Mouse (Mus musculus) ovary, postnatal 10 days (tissue): ENCODE measurements around the gene Olfr172.

ENCODE experiments used
- DNase-seq: peaks from one replicate; pipeline ENCODE4 v3.0.0; 2022; ENCODE audit warnings: low spot score

Gene Olfr172

DNA sequence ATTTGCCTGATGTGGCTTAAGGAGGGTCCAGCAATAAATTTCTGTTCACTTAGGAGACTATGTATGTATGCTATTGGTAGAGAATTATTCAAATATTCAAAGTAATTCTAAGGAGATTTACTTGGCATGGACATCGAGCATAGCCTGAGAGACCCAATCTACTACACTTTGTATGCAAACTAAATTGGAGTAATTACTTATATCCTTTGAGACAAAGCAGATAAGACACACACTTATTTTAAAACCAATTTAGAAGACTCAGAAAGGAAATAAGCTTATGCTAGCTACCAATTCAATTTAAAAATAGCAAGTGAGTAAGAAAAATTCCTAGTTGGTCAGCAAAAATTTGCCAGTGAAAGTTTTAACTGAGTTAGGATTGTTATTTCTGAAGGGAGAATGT is at the start of gene Olfr172:
Olfr172 (minus strand) TSS at position 101 of the 400 bp plus-strand sequence.
- no peak for DNase-seq

DNA sequence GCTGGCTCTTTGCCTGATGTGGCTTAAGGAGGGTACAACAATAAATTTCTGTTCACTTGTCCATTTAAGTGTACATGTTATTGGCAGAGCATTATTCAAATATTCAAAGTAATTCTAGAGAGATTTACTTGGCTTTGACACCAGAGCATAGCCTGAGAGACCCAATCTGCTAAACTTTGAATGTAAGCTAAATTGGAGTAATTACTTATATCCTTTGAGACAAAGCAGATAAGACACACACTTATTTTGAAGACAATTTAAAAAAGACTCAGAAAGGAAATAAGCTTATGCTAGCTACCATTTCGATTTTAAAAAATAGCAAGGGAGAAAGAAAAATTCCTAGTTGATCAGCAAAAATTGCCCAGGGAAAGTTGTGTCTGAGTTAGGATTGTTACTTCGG is 37.2 kb upstream of the Olfr172 start, which contains the start of gene Olfr173:
Olfr173 (minus strand) TSS at position 101 of the 400 bp plus-strand sequence.
- no peak for DNase-seq

DNA sequence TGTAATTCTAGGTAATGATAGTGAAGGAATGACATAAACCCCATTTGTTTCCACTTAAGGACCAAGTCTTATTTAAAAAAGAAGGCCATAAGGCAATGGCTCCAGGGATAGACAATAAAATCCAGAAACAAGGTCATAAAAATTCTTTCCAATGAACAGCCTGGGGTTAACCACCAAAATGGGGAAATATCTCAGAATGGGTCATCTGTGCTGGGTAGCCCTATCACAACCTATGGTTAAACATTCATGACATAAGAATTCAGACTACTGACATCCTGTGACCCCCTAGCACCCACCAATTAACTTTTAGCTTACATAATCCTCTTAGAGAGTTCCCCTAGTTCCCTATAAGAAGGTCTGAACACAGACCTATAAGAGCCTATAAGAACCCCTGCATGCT is 6.8 kb downstream of the Olfr172 start:
- no peak for DNase-seq

DNA sequence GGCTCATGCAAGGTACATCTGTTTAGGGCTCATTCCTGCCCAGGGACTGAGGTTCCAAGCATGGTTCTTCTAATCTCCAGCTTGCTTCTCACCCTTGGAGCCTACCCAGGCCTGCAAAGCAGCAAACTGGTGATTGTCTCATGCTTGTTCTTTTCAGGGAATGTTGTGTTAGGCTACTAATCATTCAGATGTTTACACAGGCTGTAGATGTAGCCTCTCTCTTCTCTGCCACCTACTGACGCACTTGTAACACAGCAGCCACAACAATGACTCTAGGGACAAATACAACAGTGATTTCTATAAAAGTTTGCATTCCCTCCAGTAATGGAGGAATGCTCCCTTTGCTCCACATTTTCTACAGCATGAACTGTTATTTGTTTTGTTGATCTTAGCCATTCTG is 11.7 kb downstream of the Olfr172 start:
- DNase-seq: no peak

DNA sequence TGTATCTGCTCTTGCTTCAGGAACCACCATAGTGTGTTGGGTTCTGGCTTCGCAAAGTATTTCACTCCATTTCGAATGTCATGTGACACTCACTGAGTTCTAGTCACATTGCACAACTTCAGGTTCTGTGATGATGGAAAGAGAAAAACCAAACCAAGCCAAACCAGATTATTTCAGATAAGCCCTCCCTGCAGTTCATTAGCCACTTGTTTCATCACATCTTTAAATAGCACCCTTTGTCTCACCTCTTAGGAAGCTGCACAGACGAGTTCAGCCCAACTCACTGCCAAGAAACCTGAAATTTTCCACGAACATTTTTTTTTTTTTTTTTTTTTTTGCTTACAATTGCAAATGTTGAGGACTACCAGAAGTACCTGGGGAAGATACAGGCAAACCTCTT is 16.3 kb downstream of the Olfr172 start:
- no peak for DNase-seq

DNA sequence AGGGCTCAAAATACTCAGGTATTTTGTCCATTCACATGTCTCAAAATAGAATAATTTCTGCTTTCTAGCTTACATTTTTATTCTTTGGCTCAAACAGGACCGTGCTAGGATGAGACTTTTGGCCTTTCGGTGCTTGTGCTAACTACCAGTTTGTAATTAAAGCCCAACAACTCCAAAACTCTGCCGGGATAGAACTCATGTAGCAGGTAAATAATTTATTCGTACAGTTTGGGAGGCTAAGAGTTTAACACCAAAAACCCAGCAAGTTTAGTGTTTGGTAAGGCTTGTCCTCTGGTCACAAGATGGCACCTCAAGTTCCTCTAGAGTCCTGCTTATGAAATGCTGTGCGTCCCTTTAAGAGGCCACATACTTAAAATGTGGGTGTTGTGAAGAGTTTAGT is 22.2 kb downstream of the Olfr172 start:
- no peak for DNase-seq

DNA sequence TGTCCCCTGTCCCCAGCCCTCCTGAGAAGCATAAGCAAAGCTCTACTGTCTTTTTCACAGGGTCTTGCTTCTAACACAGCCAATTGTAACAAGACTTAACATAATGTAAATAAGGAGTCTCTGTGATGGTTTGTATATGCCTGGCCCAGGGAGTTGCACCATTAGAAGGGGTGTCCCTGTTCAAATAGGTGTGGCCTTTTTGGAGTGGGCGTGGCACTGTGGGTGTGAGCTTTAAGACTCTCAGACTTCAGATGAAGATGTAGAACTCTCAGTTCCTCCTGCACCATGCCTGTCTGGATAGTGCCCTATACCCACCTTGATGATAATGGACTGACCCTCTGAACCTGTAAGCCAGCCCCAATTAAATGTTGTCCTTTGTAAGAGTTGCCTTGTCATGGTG is 24.2 kb downstream of the Olfr172 start:
- no peak for DNase-seq

DNA sequence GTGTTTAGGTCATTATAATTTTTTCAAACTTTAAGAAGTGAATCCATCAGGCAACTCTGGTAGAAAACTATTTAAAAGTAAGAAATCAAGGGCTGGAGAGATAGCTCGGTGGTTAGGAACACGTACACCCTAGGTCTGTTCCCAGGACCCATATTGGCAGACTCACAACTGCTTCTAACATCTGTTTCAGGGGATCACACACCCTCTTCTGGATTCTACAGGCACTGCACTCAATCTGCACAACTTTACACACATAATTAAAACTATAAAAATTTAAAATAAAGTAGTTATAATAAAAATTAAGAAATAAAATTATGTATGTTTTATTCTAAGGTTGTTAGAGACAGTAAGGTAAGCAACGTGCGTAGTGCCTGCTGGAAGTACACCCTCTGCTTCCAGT is 24.8 kb downstream of the Olfr172 start:
- DNase-seq: no peak

DNA sequence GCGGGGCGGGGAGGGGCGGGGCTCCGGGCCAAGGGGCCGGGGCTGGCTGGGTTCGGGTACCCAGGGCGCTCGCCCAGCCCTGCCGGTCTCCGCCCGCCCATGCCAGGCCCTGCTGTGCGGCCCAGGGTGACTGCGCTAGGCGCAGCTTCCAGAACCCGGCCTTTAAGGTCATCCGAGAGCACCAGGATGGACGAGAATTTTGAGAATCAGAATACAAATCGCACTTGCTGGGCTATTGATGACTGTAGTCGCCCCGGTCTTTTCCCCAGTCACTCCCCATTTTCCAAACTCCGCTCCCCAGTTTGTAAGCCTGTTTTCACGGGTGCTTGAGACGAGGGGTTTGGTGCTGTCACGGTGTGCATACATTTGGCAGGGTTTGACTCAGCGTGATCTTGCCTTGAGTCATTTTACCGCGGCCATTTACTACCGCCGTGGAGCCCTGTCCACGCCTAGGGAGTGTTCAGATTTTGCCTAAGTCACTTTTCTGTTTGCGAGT is 34.8 kb downstream of the Olfr172 start:
- no peak for DNase-seq

DNA sequence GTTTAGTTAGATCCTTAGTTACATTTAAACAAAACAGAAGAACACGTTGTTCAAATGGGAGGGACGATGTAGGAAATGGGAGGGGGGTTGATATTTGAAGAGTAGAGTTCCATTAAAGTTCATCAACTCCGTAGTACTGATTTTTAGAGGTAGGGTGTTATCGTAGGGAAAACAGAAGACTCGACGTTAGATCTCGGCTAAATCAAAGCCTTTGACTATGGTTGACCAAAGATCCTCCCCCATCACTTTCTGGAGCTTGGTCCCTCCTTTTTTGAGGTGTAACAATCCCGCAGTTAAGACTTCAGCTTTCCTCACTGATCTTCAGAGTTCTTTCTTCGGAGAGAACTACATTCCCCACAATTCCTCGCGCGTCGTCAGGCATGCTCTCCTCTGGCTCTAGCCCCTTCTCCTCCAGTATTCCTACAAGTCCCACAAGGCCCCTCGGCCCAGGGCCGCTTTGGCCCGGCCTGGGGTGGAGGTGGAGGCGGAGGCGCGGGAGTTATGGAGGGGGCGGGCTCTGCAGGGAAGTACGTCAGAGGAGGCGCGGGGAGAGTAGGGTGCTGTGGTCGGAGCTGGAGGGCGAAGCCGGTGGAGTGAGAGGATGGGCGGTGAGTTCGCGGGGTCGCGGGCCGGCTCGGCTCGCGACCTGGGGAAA is 35.4 kb downstream of the Olfr172 start, which contains the start of gene Cldnd1:
Cldnd1 (plus strand) TSS at position 434 of the 655 bp plus-strand sequence.
- DNase-seq: peak; percentile 84

DNA sequence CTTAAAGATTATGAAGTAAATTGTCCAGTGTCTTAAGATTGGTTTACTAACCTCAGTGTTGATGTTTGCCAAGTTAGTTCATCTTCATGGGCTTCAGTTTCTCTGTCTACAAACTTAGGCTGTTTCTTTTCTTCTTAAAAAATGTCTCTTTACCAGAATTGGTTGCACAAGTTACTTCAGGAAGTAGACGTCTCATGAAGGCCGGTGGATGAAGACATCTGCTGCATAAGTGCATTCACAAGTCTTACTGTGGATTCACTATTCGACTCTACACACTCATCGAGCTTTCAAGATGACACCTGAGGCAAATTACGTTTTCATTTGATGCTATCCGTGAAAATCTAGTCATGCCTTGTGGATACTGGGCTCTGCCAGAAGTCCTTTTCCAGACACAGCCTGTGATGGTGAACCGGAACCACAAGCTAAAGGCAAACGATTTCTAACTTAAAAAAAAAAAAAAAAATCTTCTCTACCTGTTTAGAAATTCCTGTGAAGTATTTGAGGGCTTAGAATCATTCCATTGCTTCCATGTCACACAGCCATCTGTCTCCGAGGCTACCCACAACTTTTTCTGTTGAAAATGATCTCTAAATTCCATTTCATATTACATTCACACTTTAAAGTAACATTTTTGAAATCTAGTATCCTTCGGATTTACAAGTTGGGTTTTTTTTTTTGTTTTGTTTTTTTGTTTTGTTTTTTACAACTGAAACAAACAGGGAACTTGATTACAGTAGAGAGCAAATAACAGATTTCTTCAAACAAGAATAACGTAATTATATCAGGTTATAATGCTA is 36.1 kb downstream of the Olfr172 start:
- no peak for DNase-seq

DNA sequence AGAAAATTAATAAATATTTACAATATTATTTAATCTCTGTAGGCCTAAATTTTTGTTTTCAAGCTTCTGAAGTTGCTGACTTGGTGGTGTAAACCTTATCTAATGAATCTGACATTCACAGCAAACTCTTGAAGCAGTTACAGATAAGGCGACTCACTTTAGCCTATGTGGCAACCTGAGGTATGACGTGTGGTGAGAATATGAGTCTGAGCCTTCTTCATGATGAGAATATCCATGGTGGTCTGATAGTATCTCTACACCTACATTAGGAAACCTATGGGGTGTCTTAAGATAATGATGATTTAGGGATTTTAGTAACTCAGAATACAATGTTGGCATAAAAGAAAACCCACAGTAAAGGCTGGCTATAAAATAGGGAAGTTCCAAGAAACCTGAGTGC is 40.7 kb downstream of the Olfr172 start:
- no peak for DNase-seq

DNA sequence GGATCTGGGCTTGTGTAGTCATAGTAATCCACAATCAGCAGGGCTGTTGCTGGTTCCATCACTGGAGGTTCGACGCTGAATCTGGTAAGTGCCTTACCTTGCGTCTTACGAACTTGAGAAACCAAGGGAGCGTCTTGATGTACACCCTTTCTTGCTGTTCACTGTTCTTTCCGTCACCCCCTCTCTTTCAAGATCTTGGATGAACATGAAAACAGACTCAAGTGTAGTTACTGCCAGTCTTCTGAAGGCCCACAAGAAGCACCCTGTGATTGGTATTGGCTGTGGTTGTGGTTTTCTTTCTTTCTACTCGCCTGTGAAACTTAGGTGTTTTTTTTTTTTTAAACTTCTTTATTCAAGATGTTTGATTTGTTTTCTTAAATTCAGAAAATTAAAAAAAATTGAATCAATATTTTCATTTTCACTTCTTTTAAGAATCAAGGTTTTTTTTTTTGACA is 44.3 kb downstream of the Olfr172 start, which contains the start of gene Gpr15:
Gpr15 (minus strand) TSS at position 405 of the 455 bp plus-strand sequence.
- DNase-seq: no peak

DNA sequence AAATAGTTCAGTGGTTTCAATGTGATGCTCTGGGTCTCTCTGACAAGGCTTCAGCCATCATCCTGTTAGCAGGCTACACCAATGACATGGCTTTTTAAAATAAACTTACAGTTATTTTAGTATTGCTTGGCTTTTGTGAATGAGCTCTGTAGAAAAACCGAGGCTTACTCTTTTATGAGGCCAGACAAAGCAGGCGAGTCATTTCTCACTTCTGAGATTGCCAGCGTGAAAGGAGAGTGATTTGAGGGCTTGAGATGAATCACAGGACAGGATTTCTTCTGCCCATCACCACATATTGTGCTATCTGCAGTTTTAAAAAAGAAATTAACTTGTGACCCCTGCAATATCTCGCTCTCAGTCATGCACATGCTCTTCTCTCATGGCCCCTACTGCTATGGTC is 48.0 kb downstream of the Olfr172 start:
- DNase-seq: no peak

DNA sequence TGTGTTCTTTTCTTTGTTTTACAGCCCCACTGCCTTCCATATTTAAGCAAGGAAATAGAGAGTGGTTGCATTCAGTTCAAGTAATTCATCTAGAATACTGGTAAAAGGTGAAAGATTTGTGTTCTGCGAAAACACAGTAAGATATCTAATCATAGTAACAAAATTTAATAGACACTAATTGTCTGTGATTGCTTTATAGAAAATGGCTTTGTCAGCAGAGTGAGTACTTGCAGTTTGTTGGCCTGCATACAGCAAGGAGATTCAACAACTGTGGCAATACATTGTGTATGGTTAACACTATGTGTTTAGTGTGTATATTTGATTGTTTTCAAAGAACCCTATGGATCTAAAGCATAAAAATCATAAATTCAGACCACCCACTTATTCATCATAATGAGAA is 49.8 kb downstream of the Olfr172 start:
- no peak for DNase-seq

DNA sequence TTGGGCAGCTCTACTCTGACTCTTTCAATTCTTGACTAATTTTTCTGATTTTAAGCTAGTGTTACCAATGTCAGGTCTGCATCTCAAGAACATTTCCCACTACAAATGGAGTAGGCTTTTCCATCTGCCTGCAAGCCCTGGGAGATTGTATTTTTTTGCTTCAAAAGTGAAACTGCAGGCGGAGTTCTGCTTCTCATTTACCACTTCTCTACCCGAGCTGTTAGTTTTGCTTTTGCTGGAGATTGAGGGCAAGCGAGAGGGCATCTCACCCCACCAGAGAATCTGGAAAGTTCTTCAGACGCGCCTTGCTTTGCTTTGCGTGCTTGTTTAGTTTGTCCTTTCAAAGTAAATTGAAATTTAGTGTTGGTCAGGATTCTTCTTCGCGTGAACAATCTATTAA is 50.8 kb downstream of the Olfr172 start:
- DNase-seq: no peak
